Mouse (Mus musculus) stomach, embryonic 16.5 days (tissue): ENCODE results near the gene Rptor. TPM values are rescaled to one million over a fixed set of nuclear protein-coding genes. Genes with fewer than 3 reads are reported as not detected.
A peak's percentile ranks its signal among the peaks of the same experiment; 100 is the strongest.

Experiments
- ATAC-seq: fragments of 200-750 bp; cut with Nextera tagmentation; 2 replicates; pipeline ENCODE4 v1.8.0; 2017; ENCODE audit warnings: moderate number of reproducible peaks, moderate TSS enrichment; ENCODE audit not compliant: insufficient read depth, low FRiP score
- H3K27ac ChIP-seq: fragments of 300-500 bp; sonication (generic); 2 replicates; pipeline ENCODE4 v1.5.1; 2014; ENCODE audit warnings: low read length
- H3K27me3 ChIP-seq: fragments of 300-500 bp; sonication (generic); 2 replicates; pipeline ENCODE4 v1.6.1; 2014; ENCODE audit warnings: low read length, control low read depth, mixed read lengths; ENCODE audit not compliant: control insufficient read depth, insufficient read depth
- H3K36me3 ChIP-seq: fragments of 300-500 bp; sonication (generic); 2 replicates; pipeline ENCODE4 v1.6.1; 2014; ENCODE audit warnings: low read length; ENCODE audit not compliant: control insufficient read depth, insufficient read depth
- H3K4me1 ChIP-seq: fragments of 300-500 bp; sonication (generic); 2 replicates; pipeline ENCODE4 v1.6.1; 2014; ENCODE audit warnings: low read length, control low read depth, mixed read lengths; ENCODE audit not compliant: control insufficient read depth, insufficient read depth
- H3K4me2 ChIP-seq: fragments of 300-500 bp; sonication (generic); 2 replicates; pipeline ENCODE4 v1.6.1; 2014; ENCODE audit warnings: low read depth, low read length, mixed read lengths
- H3K4me3 ChIP-seq: fragments of 300-500 bp; sonication (generic); replicated peaks from 2 replicates; pipeline ENCODE4 v1.5.1; 2014; ENCODE audit warnings: mild to moderate bottlenecking, low read length
- H3K9ac ChIP-seq: fragments of 300-500 bp; sonication (generic); 2 replicates; pipeline ENCODE4 v1.6.1; 2014; ENCODE audit warnings: low read length
- H3K9me3 ChIP-seq: fragments of 300-500 bp; sonication (generic); replicated peaks from 2 replicates; pipeline ENCODE4 v1.6.1; 2016; ENCODE audit warnings: low read length, control low read depth; ENCODE audit not compliant: control insufficient read depth
- WGBS: fragments of 180-500 bp; shearing (Covaris S2); extraction: QIAGEN DNeasy Blood & Tissue Kit; methylation state at CpG from one replicate; pipeline ENCODE4 v1.1.7; 2014; 5-methylcytosine and 5-hydroxymethylcytosine counted together
- polyA plus RNA-seq: library from polyadenylated mRNA; unstranded; fragments of >200 nt; fragmentation: Nextera tagmentation; extraction: Ambion mirVana; gene quantifications from 2 replicates; pipeline ENCODE4 v1.2.1, GENCODE M21; 2015

The Rptor gene
- polyA plus RNA-seq, 1 experiment from 2014 or later, result 6.1 TPM

DNA sequence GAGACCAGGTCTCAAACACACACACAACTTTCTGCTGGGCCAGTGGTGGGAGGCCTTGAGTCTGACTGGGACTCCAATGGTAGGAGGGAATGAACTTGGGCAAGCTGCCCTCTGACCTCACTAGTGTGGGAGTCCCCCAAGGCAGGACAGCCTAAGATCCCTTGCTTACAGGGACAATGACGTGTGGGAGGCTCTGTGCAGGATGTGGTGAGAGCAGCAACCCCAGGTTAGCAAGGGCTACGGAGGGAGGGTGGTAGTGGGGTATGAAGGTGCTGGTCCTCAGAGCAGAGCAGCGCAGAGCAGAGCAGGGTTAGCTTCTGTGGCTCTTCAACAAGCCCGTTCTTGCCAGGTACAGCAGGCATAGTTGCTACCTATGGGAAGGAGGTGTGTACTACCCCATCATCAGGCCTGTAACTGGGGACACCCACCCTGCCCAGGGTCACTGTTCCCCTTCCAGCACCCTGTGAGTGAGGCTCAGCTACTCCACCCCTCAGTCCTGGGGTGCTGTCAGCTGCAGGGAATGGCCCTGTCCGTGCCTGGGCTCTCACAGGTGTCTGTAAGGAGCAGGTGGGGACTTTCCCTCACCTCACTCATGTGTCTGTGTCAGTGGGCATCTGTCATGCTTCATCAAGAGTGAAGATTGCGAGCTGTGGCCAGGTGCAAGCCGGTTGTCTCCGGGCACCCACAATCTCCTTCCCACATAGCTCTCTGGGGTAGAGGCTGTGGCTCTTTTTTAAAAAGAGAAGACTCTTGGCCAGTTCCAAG is 331.3 kb downstream of the Rptor start:
- no peak overlapping the region for H3K9ac ChIP-seq
- H3K27ac ChIP-seq, result no peak overlapping the region
- H3K4me1 ChIP-seq, result peaks cover 33% of the 10 kb centered on the region
- H3K4me3 ChIP-seq, result no peak overlapping the region
- no peaks in the 10 kb centered on the region for H3K36me3 ChIP-seq
- 83% methylated on average over 8 of the region's 8 CpGs for WGBS
- H3K4me2 ChIP-seq, result no peak overlapping the region
- H3K27me3 ChIP-seq, result no peaks in the 10 kb centered on the region
- ATAC-seq, result no peak
- H3K9me3 ChIP-seq, result no peaks in the 10 kb centered on the region

DNA sequence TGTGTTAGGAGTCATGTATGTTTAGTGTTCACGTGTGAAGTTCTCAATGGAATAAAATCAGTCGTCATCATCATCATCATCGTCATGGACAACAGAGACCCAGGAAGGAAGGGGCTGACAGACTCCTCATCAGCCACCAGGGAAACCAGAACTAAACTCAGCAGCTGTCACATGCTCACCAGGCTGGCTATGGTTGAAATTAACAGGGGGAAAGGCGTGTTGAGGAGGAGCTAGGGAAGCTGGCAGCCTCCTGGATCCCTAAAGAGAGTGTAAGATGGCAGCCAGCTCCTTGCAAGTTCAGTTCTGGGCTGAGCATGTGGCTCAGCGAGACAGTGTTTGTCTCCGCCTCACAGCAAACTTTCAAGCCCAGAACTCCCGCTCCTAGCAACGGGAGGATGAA is 332.1 kb downstream of the Rptor start:
- H3K9ac ChIP-seq, result no peak overlapping the region
- no peaks in the 10 kb centered on the region for H3K9me3 ChIP-seq
- H3K36me3 ChIP-seq, result no peaks in the 10 kb centered on the region
- H3K27ac ChIP-seq, result no peak overlapping the region
- peaks cover 41% of the 10 kb centered on the region for H3K4me1 ChIP-seq
- H3K27me3 ChIP-seq, result no peaks in the 10 kb centered on the region
- no peak overlapping the region for H3K4me3 ChIP-seq
- H3K4me2 ChIP-seq, result no peak overlapping the region
- 70% methylated on average over 8 of the region's 8 CpGs for WGBS
- ATAC-seq, result no peak

GRCm38 (mm10) chr11:119935457-119935856 is 332.8 kb downstream of the Rptor start:
- peak overlapping the region; percentile 94; the same call in 1 of the 2 replicates for H3K27ac ChIP-seq
- ATAC-seq, result no peak
- no peak overlapping the region for H3K4me2 ChIP-seq
- WGBS, result 33% methylated on average over 6 of the region's 6 CpGs
- H3K4me1 ChIP-seq, result peaks cover 46% of the 10 kb centered on the region
- H3K4me3 ChIP-seq, result no peak overlapping the region
- no peaks in the 10 kb centered on the region for H3K9me3 ChIP-seq
- H3K36me3 ChIP-seq, result no peaks in the 10 kb centered on the region
- no peaks in the 10 kb centered on the region for H3K27me3 ChIP-seq
- 0 out of 2 replicates have a peak overlapping the region, but pooled peaks have one; percentile 42 for H3K9ac ChIP-seq

DNA sequence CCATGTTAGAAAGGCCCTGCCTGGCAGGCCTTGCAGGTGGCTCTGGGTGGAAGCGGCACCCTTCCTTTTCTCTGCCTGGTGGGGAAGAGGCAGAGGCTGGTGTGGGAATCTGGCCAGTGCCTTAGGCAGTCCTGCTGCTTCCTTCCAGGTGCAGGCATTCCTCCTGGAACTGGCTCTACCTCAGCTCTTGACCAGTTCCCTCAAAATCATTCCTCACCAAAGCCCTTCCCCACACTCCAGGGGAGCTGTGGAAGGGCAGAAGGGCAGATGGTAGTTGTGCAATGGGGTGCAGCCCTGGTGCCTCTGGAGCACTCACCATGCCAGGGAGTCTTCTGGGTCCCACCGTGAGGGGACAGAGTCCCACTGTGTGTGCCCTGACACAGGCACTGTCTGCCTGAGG is 333.8 kb downstream of the Rptor start:
- ATAC-seq, result no peak
- 72% methylated on average over 2 of the region's 2 CpGs for WGBS
- H3K9ac ChIP-seq, result peak overlapping the region; percentile 34; the same call in 1 of the 2 replicates
- H3K4me1 ChIP-seq, result peaks cover 54% of the 10 kb centered on the region
- no peak overlapping the region for H3K4me3 ChIP-seq
- H3K9me3 ChIP-seq, result no peaks in the 10 kb centered on the region
- H3K27me3 ChIP-seq, result no peaks in the 10 kb centered on the region
- H3K36me3 ChIP-seq, result no peaks in the 10 kb centered on the region
- peak overlapping the region; percentile 29; the same call in 1 of the 2 replicates for H3K4me2 ChIP-seq
- H3K27ac ChIP-seq, result peak overlapping the region; percentile 94

- Histone ChIP-seq H3K27me3 (no peaks in the 10 kb centered on the region), H3K36me3 (no peaks in the 10 kb centered on the region), H3K4me1 (peaks cover 57% of the 10 kb centered on the region), H3K27ac (peak overlapping the region; percentile 94), H3K4me2 (peak overlapping the region; percentile 29; the same call in 1 of the 2 replicates), H3K4me3 (0 out of 2 replicates have a peak overlapping the region, but pooled peaks have one; percentile 0), H3K9me3 (no peaks in the 10 kb centered on the region), H3K9ac (peak overlapping the region; percentile 38; the same call in 1 of the 2 replicates)
- WGBS, result 30% methylated on average over 12 of the region's 12 CpGs
- ATAC-seq, result peak; percentile 46; the same call in 1 of the 2 replicates
Observed at GRCm38 (mm10) chr11:119937216-119937615, 334.5 kb downstream of the Rptor start.

GRCm38 (mm10) chr11:119937772-119938502 is 335.2 kb downstream of the Rptor start:
- WGBS, result 51% methylated on average over 19 of the region's 19 CpGs
- Histone ChIP-seq H3K9me3 (no peaks in the 10 kb centered on the region), H3K36me3 (no peaks in the 10 kb centered on the region), H3K4me2 (peak overlapping the region; percentile 29), H3K4me1 (peaks cover 57% of the 10 kb centered on the region), H3K27me3 (no peaks in the 10 kb centered on the region), H3K4me3 (no peak overlapping the region), H3K27ac (peak overlapping the region; percentile 94), H3K9ac (peak overlapping the region; percentile 38)
- ATAC-seq, result no peak

GRCm38 (mm10) chr11:119939073-119939710 is 336.5 kb downstream of the Rptor start:
- Histone ChIP-seq H3K27me3 (no peaks in the 10 kb centered on the region), H3K4me2 (peak overlapping the region; percentile 4; the same call in 1 of the 2 replicates), H3K4me3 (no peak overlapping the region), H3K36me3 (no peaks in the 10 kb centered on the region), H3K4me1 (peaks cover 62% of the 10 kb centered on the region), H3K9me3 (no peaks in the 10 kb centered on the region), H3K27ac (peak overlapping the region; percentile 94), H3K9ac (peak overlapping the region; percentile 24)
- WGBS, result 46% methylated on average over 8 of the region's 8 CpGs
- ATAC-seq, result no peak

DNA sequence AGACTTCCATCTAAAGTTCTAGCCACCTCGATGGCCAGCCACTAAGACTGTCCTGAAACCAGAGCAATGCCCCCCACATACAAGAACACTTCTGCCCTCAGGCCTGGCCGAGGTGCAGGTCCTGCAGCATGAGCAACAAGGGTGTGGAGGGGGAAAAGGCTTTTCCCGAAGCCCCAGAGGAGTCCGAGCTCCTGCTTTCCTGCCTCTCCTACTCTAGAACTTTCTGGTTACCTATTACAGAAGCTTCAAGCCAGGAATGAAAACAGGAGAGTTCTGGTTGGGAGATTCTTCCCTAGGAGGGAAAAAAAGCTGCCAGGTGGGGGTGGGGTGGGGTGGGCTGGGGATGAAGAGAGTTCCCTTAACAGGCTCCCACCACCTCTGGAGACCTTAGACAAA is 337.0 kb downstream of the Rptor start:
- Histone ChIP-seq H3K4me2 (no peak overlapping the region), H3K9ac (0 out of 2 replicates have a peak overlapping the region, but pooled peaks have one; percentile 24)
- WGBS, result 60% methylated on average over 4 of the region's 4 CpGs

More for the DNA sequence above, 337.0 kb downstream of the Rptor start:
- Histone ChIP-seq H3K27me3 (no peaks in the 10 kb centered on the region), H3K36me3 (no peaks in the 10 kb centered on the region), H3K9me3 (no peaks in the 10 kb centered on the region), H3K27ac (peak overlapping the region; percentile 94), H3K4me1 (peaks cover 66% of the 10 kb centered on the region), H3K4me3 (no peak overlapping the region)
- ATAC-seq, result no peak
